Mouse (Mus musculus): ENCODE results near the gene Rcn3. TPM values are rescaled to one million over a fixed set of nuclear protein-coding genes. Genes with fewer than 3 reads are reported as not detected.
A peak's percentile ranks its signal among the peaks of the same experiment; 100 is the strongest.

Gene Rcn3
- polyA plus RNA-seq, 1 experiment from 2014 or later, result 290 TPM

- Histone ChIP-seq H3K36me3 (peaks cover 62% of the 10 kb centered on the region), H3K9ac (no peak overlapping the region; the same call in 1 of the 2 replicates), H3K27me3 (replicated peaks) (no peaks in the 10 kb centered on the region), H3K4me2 (0 out of 2 replicates have a peak overlapping the region, but pooled peaks have one; percentile 2), H3K27ac (ENCODE audit: poor library complexity, severe bottlenecking) (no peak overlapping the region), H3K4me3 (no peak overlapping the region), H3K4me1 (replicated peaks) (peaks cover 13% of the 10 kb centered on the region; the same call in 1 of the 2 replicates), H3K9me3 (replicated peaks) (peaks cover 4% of the 10 kb centered on the region; the same call in 1 of the 2 replicates)
- WGBS, result 63% methylated on average over 25 of the region's 25 CpGs
- ATAC-seq (ENCODE audit: insufficient number of reproducible peaks, low FRiP score), result no peak
Measured at GRCm38 (mm10) chr7:45082401-45083299, 9.4 kb downstream of the Rcn3 start.

GRCm38 (mm10) chr7:45081016-45081415, 11.0 kb downstream of the Rcn3 start:
- H3K27ac ChIP-seq (ENCODE audit: poor library complexity, severe bottlenecking), result no peak overlapping the region
- 50% methylated on average over 5 of the region's 5 CpGs for WGBS

GRCm38 (mm10) chr7:45079856-45080255, 12.2 kb downstream of the Rcn3 start:
- Histone ChIP-seq H3K36me3 (peaks cover 56% of the 10 kb centered on the region), H3K4me2 (no peak overlapping the region), H3K27ac (ENCODE audit: poor library complexity, severe bottlenecking) (no peak overlapping the region), H3K9me3 (replicated peaks) (peaks cover 4% of the 10 kb centered on the region; the same call in 1 of the 2 replicates), H3K27me3 (replicated peaks) (no peaks in the 10 kb centered on the region), H3K4me3 (no peak overlapping the region), H3K9ac (no peak overlapping the region), H3K4me1 (replicated peaks) (peaks cover 29% of the 10 kb centered on the region)
- 0 out of 2 replicates have a peak, but pooled peaks have one; percentile 5 for ATAC-seq (ENCODE audit: insufficient number of reproducible peaks, low FRiP score)
- WGBS, result 1% methylated on average over 10 of the region's 10 CpGs

More at GRCm38 (mm10) chr7:45081016-45081415, 11.0 kb downstream of the Rcn3 start:
- Histone ChIP-seq H3K36me3 (peaks cover 62% of the 10 kb centered on the region), H3K4me2 (no peak overlapping the region), H3K4me1 (replicated peaks) (peaks cover 17% of the 10 kb centered on the region), H3K9me3 (replicated peaks) (peaks cover 4% of the 10 kb centered on the region; the same call in 1 of the 2 replicates), H3K27me3 (replicated peaks) (no peaks in the 10 kb centered on the region), H3K4me3 (no peak overlapping the region), H3K9ac (no peak overlapping the region)
- no peak for ATAC-seq (ENCODE audit: insufficient number of reproducible peaks, low FRiP score)

- Histone ChIP-seq H3K9me3 (replicated peaks) (peaks cover 4% of the 10 kb centered on the region; the same call in 1 of the 2 replicates), H3K27ac (ENCODE audit: poor library complexity, severe bottlenecking) (no peak overlapping the region), H3K4me3 (no peak overlapping the region), H3K4me1 (replicated peaks) (peaks cover 35% of the 10 kb centered on the region), H3K9ac (no peak overlapping the region), H3K4me2 (no peak overlapping the region), H3K27me3 (replicated peaks) (no peaks in the 10 kb centered on the region), H3K36me3 (peaks cover 56% of the 10 kb centered on the region)
- WGBS, result 28% methylated on average over 9 of the region's 9 CpGs
- ATAC-seq (ENCODE audit: insufficient number of reproducible peaks, low FRiP score), result no peak
Measured at GRCm38 (mm10) chr7:45078513-45078912, 13.5 kb downstream of the Rcn3 start.

- Histone ChIP-seq H3K4me3 (no peak overlapping the region), H3K27me3 (replicated peaks) (no peaks in the 10 kb centered on the region), H3K4me1 (replicated peaks) (peaks cover 34% of the 10 kb centered on the region), H3K9ac (no peak overlapping the region), H3K9me3 (replicated peaks) (peaks cover 4% of the 10 kb centered on the region; the same call in 1 of the 2 replicates), H3K27ac (ENCODE audit: poor library complexity, severe bottlenecking) (no peak overlapping the region), H3K36me3 (peaks cover 51% of the 10 kb centered on the region), H3K4me2 (no peak overlapping the region)
- ATAC-seq (ENCODE audit: insufficient number of reproducible peaks, low FRiP score), result no peak
- WGBS, result 92% methylated on average over 2 of the region's 2 CpGs
Measured at GRCm38 (mm10) chr7:45077829-45078228, 14.2 kb downstream of the Rcn3 start.

- WGBS, result 85% methylated on average over 14 of the region's 14 CpGs
- no peak overlapping the region for H3K27ac ChIP-seq (ENCODE audit: poor library complexity, severe bottlenecking)
- no peaks in the 10 kb centered on the region for H3K27me3 ChIP-seq (replicated peaks)
- H3K36me3 ChIP-seq, result peaks cover 46% of the 10 kb centered on the region
- no peak for ATAC-seq (ENCODE audit: insufficient number of reproducible peaks, low FRiP score)
- H3K9ac ChIP-seq, result no peak overlapping the region
- H3K4me3 ChIP-seq, result no peak overlapping the region
- peaks cover 30% of the 10 kb centered on the region for H3K4me1 ChIP-seq (replicated peaks)
- H3K4me2 ChIP-seq, result no peak overlapping the region
- H3K9me3 ChIP-seq (replicated peaks), result peaks cover 4% of the 10 kb centered on the region; the same call in 1 of the 2 replicates
Measured at GRCm38 (mm10) chr7:45077322-45077721, 14.7 kb downstream of the Rcn3 start.

- Histone ChIP-seq H3K9me3 (replicated peaks) (peaks cover 4% of the 10 kb centered on the region; the same call in 1 of the 2 replicates), H3K27ac (ENCODE audit: poor library complexity, severe bottlenecking) (no peak overlapping the region), H3K4me2 (no peak overlapping the region), H3K36me3 (peaks cover 44% of the 10 kb centered on the region), H3K4me1 (replicated peaks) (peaks cover 30% of the 10 kb centered on the region), H3K27me3 (replicated peaks) (no peaks in the 10 kb centered on the region), H3K9ac (no peak overlapping the region), H3K4me3 (no peak overlapping the region)
- 86% methylated on average over 30 of the region's 30 CpGs for WGBS
- ATAC-seq (ENCODE audit: insufficient number of reproducible peaks, low FRiP score), result 0 out of 2 replicates have a peak, but pooled peaks have one; percentile 9
Measured at GRCm38 (mm10) chr7:45076501-45076900, 15.5 kb downstream of the Rcn3 start.

GRCm38 (mm10) chr7:45075405-45075804, 16.6 kb downstream of the Rcn3 start:
- Histone ChIP-seq H3K9ac (0 out of 2 replicates have a peak overlapping the region, but pooled peaks have one; percentile 48), H3K27ac (ENCODE audit: poor library complexity, severe bottlenecking) (peak overlapping the region; percentile 81), H3K9me3 (replicated peaks) (no peaks in the 10 kb centered on the region), H3K36me3 (peaks cover 40% of the 10 kb centered on the region), H3K4me3 (no peak overlapping the region), H3K4me1 (replicated peaks) (peaks cover 30% of the 10 kb centered on the region), H3K4me2 (no peak overlapping the region), H3K27me3 (replicated peaks) (no peaks in the 10 kb centered on the region)
- WGBS, result 37% methylated on average over 4 of the region's 4 CpGs
- 0 out of 2 replicates have a peak, but pooled peaks have one; percentile 29 for ATAC-seq (ENCODE audit: insufficient number of reproducible peaks, low FRiP score)

GRCm38 (mm10) chr7:45073949-45074348, 18.1 kb downstream of the Rcn3 start:
- 88% methylated on average over 12 of the region's 12 CpGs for WGBS
- Histone ChIP-seq H3K4me3 (no peak overlapping the region), H3K4me1 (replicated peaks) (peaks cover 26% of the 10 kb centered on the region), H3K27me3 (replicated peaks) (no peaks in the 10 kb centered on the region), H3K36me3 (peaks cover 40% of the 10 kb centered on the region), H3K27ac (ENCODE audit: poor library complexity, severe bottlenecking) (no peak overlapping the region), H3K4me2 (no peak overlapping the region), H3K9me3 (replicated peaks) (no peaks in the 10 kb centered on the region), H3K9ac (no peak overlapping the region)
- ATAC-seq (ENCODE audit: insufficient number of reproducible peaks, low FRiP score), result no peak

- no peak for ATAC-seq (ENCODE audit: insufficient number of reproducible peaks, low FRiP score)
- Histone ChIP-seq H3K4me1 (replicated peaks) (peaks cover 22% of the 10 kb centered on the region), H3K27ac (ENCODE audit: poor library complexity, severe bottlenecking) (no peak overlapping the region), H3K27me3 (replicated peaks) (no peaks in the 10 kb centered on the region), H3K9me3 (replicated peaks) (no peaks in the 10 kb centered on the region), H3K36me3 (peaks cover 40% of the 10 kb centered on the region), H3K9ac (peak overlapping the region; percentile 23; the same call in 1 of the 2 replicates), H3K4me2 (no peak overlapping the region), H3K4me3 (no peak overlapping the region)
- WGBS, result 67% methylated on average over 7 of the region's 7 CpGs
Measured at GRCm38 (mm10) chr7:45073171-45073707, 18.8 kb downstream of the Rcn3 start.

GRCm38 (mm10) chr7:45072230-45072629, 19.8 kb downstream of the Rcn3 start:
- Histone ChIP-seq H3K4me3 (no peak overlapping the region), H3K27me3 (replicated peaks) (no peaks in the 10 kb centered on the region), H3K9ac (no peak overlapping the region), H3K4me1 (replicated peaks) (peaks cover 22% of the 10 kb centered on the region), H3K27ac (ENCODE audit: poor library complexity, severe bottlenecking) (no peak overlapping the region), H3K9me3 (replicated peaks) (no peaks in the 10 kb centered on the region), H3K36me3 (peaks cover 32% of the 10 kb centered on the region), H3K4me2 (no peak overlapping the region)
- no peak for ATAC-seq (ENCODE audit: insufficient number of reproducible peaks, low FRiP score)
- 83% methylated on average over 2 of the region's 2 CpGs for WGBS

Measured in heart, embryonic 12.5 days (tissue).